Mouse (Mus musculus) midbrain, postnatal 0 days (tissue): Measurements from ENCODE around the gene Pcnx2. TPM values are rescaled to one million over a fixed set of nuclear protein-coding genes. Genes with fewer than 3 reads are reported as not detected.

Experiments
- ATAC-seq: fragments of 200-750 bp; cut with Nextera tagmentation; 2 replicates; pipeline ENCODE4 v1.8.0; 2017; ENCODE audit warnings: moderate number of reproducible peaks, mild to moderate bottlenecking, moderate TSS enrichment, moderate library complexity; ENCODE audit not compliant: low FRiP score
- DNase-seq: peaks from one replicate; pipeline ENCODE4 v3.0.0-alpha.2; 2015; ENCODE audit warnings: low spot score
- H3K27ac ChIP-seq: fragments of 300-500 bp; sonication (generic); 2 replicates; pipeline ENCODE4 v1.5.1; 2014; ENCODE audit warnings: low read depth, mild to moderate bottlenecking, low read length, mixed read lengths
- H3K27me3 ChIP-seq: fragments of 300-500 bp; sonication (generic); 2 replicates; pipeline ENCODE4 v1.6.1; 2014; ENCODE audit warnings: low read length, control low read depth, mixed read lengths; ENCODE audit not compliant: insufficient read depth
- H3K36me3 ChIP-seq: fragments of 300-500 bp; sonication (generic); 2 replicates; pipeline ENCODE4 v1.6.1; 2014; ENCODE audit warnings: low read length, control low read depth, mixed read lengths; ENCODE audit not compliant: insufficient read depth
- H3K4me1 ChIP-seq: fragments of 300-500 bp; sonication (generic); 2 replicates; pipeline ENCODE4 v1.6.1; 2014; ENCODE audit warnings: mild to moderate bottlenecking, control low read depth, antibody characterized with exemption, low read length, mixed read lengths; ENCODE audit not compliant: insufficient read depth
- H3K4me2 ChIP-seq: fragments of 300-500 bp; sonication (generic); 2 replicates; pipeline ENCODE4 v1.6.1; 2014; ENCODE audit warnings: low read depth, mild to moderate bottlenecking, low read length, mixed read lengths; ENCODE audit not compliant: poor library complexity, severe bottlenecking
- H3K4me3 ChIP-seq: fragments of 300-500 bp; sonication (generic); 2 replicates; pipeline ENCODE4 v1.5.1; 2014; ENCODE audit warnings: low read depth, mild to moderate bottlenecking, low read length, moderate library complexity
- H3K9ac ChIP-seq: fragments of 300-500 bp; sonication (generic); replicated peaks from 2 replicates; pipeline ENCODE4 v1.6.1; 2014; ENCODE audit warnings: mild to moderate bottlenecking, low read length, moderate library complexity, mixed read lengths; ENCODE audit not compliant: poor library complexity, severe bottlenecking
- H3K9me3 ChIP-seq: fragments of 300-500 bp; sonication (generic); 2 replicates; pipeline ENCODE4 v1.6.1; 2016; ENCODE audit warnings: low read length, control low read depth
- CTCF ChIP-seq: IDR thresholded peaks from 2 replicates; pipeline ENCODE4 v1.5.1; 2016; ENCODE audit warnings: antibody characterized with exemption, mild to moderate bottlenecking
- WGBS: fragments of 180-500 bp; shearing (Covaris S2); extraction: QIAGEN DNeasy Blood & Tissue Kit; methylation state at CpG from one replicate; pipeline ENCODE4 v1.1.7; 2014; 5-methylcytosine and 5-hydroxymethylcytosine counted together
- polyA plus RNA-seq: library from polyadenylated mRNA; unstranded; fragments of >200 nt; fragmentation: Nextera tagmentation; extraction: Ambion mirVana; gene quantifications from 2 replicates; pipeline ENCODE4 v1.2.1, GENCODE M21; 2015
- total RNA-seq: library from RNA; depleted of rRNA; stranded (reverse); fragments of >200 nt; gene quantifications from 2 replicates; pipeline ENCODE4 v1.2.3, GENCODE M21; 2014

The Pcnx2 gene
- total and polyA plus RNA-seq, 2 experiments from 2014 or later = 3.2 to 16.4 TPM

GRCm38 (mm10) chr8:125744914-125745576, 153.1 kb downstream of the Pcnx2 start:
- no peak overlapping the region for H3K4me2 ChIP-seq
- no peaks in the 10 kb centered on the region for H3K27me3 ChIP-seq
- TF ChIP-seq CTCF = no peak
- H3K27ac ChIP-seq = no peak overlapping the region
- H3K9ac ChIP-seq = no peak overlapping the region
- no peaks in the 10 kb centered on the region for H3K9me3 ChIP-seq
- no peak for DNase-seq
- H3K4me3 ChIP-seq = no peak overlapping the region
- no peak for ATAC-seq
- 87% methylated on average over 10 of the region's 10 CpGs for WGBS
- no peaks in the 10 kb centered on the region for H3K36me3 ChIP-seq
- no peaks in the 10 kb centered on the region for H3K4me1 ChIP-seq

- DNase-seq (no peak), ATAC-seq (no peak)
- Histone ChIP-seq H3K9me3 (no peaks in the 10 kb centered on the region), H3K4me2 (no peak overlapping the region), H3K9ac (no peak overlapping the region), H3K36me3 (no peaks in the 10 kb centered on the region), H3K4me3 (no peak overlapping the region), H3K27me3 (no peaks in the 10 kb centered on the region), H3K27ac (no peak overlapping the region), H3K4me1 (no peaks in the 10 kb centered on the region)
- no peak for TF ChIP-seq CTCF
- WGBS = 72% methylated on average over 8 of the region's 8 CpGs
These were observed 155.7 kb downstream of the Pcnx2 start for GRCm38 (mm10) chr8:125742406-125742805.

GRCm38 (mm10) chr8:125741855-125742254, 156.3 kb downstream of the Pcnx2 start:
- no peak overlapping the region for H3K4me3 ChIP-seq
- no peaks in the 10 kb centered on the region for H3K4me1 ChIP-seq
- no peak for ATAC-seq
- 78% methylated on average over 2 of the region's 2 CpGs for WGBS
- no peak overlapping the region for H3K9ac ChIP-seq
- H3K4me2 ChIP-seq = no peak overlapping the region
- no peaks in the 10 kb centered on the region for H3K27me3 ChIP-seq
- H3K9me3 ChIP-seq = no peaks in the 10 kb centered on the region
- no peaks in the 10 kb centered on the region for H3K36me3 ChIP-seq
- no peak overlapping the region for H3K27ac ChIP-seq
- no peak for TF ChIP-seq CTCF
- no peak for DNase-seq

GRCm38 (mm10) chr8:125741377-125741776, 156.7 kb downstream of the Pcnx2 start:
- no peak overlapping the region for H3K4me3 ChIP-seq
- no peak overlapping the region for H3K27ac ChIP-seq
- H3K36me3 ChIP-seq = no peaks in the 10 kb centered on the region
- no peak overlapping the region for H3K9ac ChIP-seq
- no peaks in the 10 kb centered on the region for H3K4me1 ChIP-seq
- no peak for DNase-seq
- ATAC-seq = no peak
- H3K9me3 ChIP-seq = no peaks in the 10 kb centered on the region
- no peak overlapping the region for H3K4me2 ChIP-seq
- TF ChIP-seq CTCF = no peak
- no peaks in the 10 kb centered on the region for H3K27me3 ChIP-seq
- 73% methylated on average over 5 of the region's 5 CpGs for WGBS

- DNase-seq (no peak), ATAC-seq (no peak)
- H3K4me3 ChIP-seq = no peak overlapping the region
- WGBS = 63% methylated on average over 10 of the region's 10 CpGs
- no peaks in the 10 kb centered on the region for H3K4me1 ChIP-seq
- H3K4me2 ChIP-seq = no peak overlapping the region
- H3K9ac ChIP-seq = no peak overlapping the region
- no peaks in the 10 kb centered on the region for H3K36me3 ChIP-seq
- H3K27ac ChIP-seq = no peak overlapping the region
- H3K27me3 ChIP-seq = no peaks in the 10 kb centered on the region
- H3K9me3 ChIP-seq = no peaks in the 10 kb centered on the region
- TF ChIP-seq CTCF = no peak
These were observed 157.5 kb downstream of the Pcnx2 start for GRCm38 (mm10) chr8:125740655-125741054.

GRCm38 (mm10) chr8:125738956-125739355, 159.2 kb downstream of the Pcnx2 start:
- H3K27me3 ChIP-seq = no peaks in the 10 kb centered on the region
- peaks cover 5% of the 10 kb centered on the region; the same call in 1 of the 2 replicates for H3K4me1 ChIP-seq
- H3K4me3 ChIP-seq = no peak overlapping the region
- no peak overlapping the region for H3K4me2 ChIP-seq
- no peaks in the 10 kb centered on the region for H3K36me3 ChIP-seq
- no peak overlapping the region for H3K9ac ChIP-seq
- ATAC-seq (no peak), DNase-seq (no peak)
- no peak overlapping the region for H3K27ac ChIP-seq
- no peak for TF ChIP-seq CTCF
- WGBS = 76% methylated on average over 4 of the region's 4 CpGs
- H3K9me3 ChIP-seq = no peaks in the 10 kb centered on the region
